Mouse (Mus musculus) WW6 (cell line): ENCODE data around the gene Sdr39u1.
A peak's percentile ranks its signal among the peaks of the same experiment; 100 is the strongest.

Experiments
- DNase-seq: peaks from one replicate; pipeline ENCODE4 v3.0.0-alpha.2; 2013; ENCODE audit warnings: low read depth, low spot score

The Sdr39u1 gene

DNA sequence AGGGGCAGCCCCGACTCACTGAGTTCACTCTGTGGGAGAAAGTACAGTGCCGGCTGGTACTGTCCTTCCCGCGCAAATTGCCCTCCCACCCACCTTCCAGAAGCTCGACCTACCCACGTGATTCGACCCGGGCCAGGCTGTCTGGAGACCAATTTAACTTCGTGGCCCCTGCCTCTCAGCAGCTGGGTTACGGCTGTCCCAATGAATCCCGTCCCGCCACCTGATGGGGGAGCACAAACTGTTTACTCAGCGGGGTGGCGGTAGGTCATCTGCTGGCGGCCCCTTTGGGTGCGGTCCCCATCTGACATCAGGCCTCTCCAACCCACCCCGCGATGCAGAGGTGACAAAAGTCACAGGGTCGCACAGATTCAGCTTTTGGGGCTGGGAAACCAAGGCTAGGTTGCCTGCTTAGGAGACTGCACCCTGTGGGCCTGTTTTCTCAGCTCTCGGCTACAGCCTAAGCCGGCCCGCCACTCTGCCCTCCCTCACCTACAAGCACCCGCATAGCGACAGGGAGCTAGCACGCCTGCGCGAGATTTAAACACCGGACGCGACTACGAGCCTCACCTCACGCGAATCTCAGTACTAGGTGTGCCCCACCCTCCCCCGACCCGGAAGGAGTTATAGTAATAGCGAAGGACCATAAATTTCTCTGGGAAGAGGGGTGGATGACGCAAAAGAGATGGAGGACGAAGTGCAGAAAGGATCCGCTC lies at the start of gene Sdr39u1:
Gene Sdr39u1 (minus strand): TSS at position 593 of the 713 bp plus-strand sequence.
- peak; percentile 73 for DNase-seq

DNA sequence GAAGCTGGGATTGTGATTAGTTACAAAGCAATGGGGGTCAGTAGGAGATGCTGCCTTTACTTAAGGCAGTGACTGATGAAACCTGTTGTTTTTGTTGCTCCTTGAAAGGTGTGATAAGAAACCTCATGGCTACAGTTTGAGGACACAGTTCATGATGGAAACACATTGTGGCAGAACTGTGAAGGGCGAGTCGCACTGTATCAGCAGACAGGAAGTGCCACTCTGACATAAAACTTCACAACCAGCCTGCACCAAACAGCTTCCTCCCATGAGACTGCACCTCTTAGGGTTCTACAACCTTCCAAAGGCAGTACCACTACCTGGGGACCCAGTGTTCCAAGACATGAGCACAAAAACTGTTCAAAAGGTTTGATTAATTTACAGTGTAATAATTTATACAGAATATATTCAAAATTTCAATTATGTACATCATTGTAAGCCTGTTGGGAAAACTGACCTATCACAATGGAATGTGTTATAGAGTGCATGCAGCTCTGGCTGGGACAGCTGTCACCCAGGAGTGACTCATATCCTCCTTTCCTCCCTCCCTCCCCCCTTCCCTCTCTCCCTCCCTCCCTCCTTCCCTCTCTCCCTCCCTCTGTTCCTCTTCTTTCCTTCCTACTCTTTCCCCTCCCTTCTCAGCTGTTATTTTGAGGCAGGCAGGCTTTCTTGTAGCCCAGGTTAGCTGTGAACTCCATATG lies 46.3 kb upstream of the Sdr39u1 start:
- no peak for DNase-seq

DNA sequence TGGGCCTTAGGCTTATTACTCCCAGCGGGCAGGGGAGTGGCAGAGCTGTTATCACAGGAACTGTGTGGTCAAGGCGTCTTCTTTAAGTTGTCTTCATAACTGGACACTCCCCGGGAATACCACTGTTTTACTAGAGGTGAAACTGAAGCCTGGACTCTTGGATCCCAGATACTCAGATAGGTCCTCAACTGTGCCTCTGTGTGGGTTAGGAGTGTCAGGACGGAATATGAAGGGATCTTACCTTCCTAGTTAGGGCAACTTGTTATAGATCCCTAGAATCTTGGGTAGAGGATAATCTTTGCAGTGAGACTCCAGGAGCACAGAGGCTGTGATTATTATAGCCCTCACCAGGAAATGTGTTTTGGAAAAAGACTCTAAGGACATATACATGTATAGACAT lies 44.5 kb upstream of the Sdr39u1 start, which contains the start of gene Cma1:
Gene Cma1 (minus strand): TSS at position 101 of the 400 bp plus-strand sequence.
- no peak for DNase-seq

DNA sequence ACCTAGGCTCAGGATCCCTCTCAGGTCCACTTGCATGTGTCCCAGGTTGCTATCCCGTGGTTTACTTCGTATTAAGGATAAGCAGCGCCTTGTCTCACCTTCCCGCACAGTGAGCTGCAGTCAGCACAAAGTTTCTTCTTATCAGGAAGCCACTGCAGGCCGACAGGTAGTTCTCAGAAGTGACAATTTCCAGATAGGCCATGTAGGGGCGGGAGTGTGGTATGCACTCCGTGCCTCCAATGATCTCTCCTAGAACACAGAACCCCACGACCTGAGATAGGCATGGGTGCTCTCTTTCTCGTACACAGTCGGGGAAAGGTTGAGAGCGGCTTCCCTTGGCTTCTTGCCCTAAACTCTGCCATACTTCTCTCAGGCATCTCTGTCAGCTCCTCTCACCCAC lies 43.5 kb upstream of the Sdr39u1 start:
- no peak for DNase-seq

DNA sequence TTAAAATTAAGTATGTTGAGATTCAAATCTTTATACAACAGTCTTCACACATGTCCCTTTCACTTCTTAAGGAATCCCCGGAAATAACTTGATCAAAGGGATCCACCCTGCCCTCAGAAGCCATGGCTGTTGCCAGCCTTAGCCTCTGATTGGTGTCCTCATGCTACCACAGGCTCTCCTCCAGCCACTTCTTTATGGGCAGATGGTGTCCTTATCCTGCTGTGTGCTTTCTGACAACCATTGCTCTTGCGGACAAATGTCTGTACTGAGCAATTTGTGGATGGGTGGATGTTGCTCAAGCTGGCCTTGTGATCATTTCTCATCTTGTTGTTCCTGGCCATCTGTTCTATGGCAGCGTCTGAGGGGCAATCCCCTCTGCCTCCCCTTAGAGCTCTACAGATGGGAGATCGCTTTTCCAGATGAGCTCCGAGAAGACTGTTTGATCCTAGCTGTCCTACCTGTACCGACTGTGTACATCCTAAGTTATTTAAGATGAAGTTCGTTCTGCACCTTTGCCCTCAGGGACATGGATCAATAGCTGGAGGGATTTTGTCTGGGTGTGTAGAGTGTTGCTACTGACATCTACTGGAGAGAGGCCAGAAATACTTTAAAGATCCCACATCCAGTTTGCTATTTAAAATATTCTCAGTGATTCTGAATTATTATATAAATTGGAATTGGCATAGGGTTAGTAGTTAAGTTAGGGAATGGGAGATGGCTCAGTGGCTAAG lies 40.1 kb upstream of the Sdr39u1 start:
- DNase-seq, result no peak

GRCm38 (mm10) chr14:55933586-55933985 lies 33.5 kb upstream of the Sdr39u1 start:
- no peak for DNase-seq

DNA sequence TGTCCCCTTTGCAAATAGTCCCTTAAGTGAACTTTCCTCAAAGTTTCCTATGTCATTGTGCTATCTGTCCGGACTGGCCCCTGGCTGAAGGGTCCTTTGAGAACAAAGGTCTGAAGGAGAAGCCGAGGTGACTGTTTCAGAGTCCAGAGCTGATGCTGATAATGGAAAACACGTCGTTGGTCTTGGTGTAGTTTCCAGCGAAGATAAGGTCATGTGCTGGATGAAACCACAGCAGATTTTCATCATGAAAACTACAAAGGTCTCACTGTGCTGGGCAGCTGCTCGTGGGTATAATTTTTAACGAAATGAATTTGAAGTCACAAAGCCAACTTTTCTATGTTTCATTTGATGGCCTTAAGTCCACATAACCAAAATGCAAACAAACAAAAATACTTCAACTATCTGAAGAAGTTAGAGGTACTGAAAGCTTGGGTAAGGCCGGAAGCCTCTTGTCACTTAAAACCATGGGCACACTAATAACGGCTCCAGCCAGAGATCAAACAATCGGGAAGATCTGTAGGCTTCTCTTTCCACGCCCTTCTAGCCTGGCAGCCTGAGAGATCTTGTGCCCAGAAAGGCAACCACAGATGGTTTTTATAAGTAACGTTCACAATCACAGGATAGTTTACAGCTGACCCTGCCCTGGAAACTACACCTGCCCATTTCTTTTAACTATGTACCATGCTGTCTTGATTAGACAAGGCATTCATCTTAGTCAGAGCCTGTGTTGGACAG lies 29.3 kb upstream of the Sdr39u1 start:
- no peak for DNase-seq

DNA sequence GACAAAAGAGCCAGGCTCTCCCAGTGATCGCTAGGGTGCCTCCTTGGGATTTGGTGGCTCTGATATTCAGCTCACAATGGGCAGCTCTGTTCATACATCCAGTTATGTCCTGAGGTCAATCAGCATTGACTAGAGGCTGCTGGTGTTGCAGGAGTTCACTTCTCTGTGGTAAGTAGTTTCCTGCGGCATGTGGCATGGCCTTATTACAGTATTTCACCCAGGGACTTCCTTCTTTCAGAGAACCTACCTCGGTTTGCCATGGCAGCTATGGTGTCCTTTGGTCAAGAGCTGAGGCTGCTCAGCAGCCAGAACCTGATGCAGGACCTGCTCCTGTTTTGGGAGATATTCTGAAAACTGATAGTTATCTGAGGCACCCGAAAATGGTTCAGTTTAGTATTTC lies 26.8 kb upstream of the Sdr39u1 start:
- no peak for DNase-seq

DNA sequence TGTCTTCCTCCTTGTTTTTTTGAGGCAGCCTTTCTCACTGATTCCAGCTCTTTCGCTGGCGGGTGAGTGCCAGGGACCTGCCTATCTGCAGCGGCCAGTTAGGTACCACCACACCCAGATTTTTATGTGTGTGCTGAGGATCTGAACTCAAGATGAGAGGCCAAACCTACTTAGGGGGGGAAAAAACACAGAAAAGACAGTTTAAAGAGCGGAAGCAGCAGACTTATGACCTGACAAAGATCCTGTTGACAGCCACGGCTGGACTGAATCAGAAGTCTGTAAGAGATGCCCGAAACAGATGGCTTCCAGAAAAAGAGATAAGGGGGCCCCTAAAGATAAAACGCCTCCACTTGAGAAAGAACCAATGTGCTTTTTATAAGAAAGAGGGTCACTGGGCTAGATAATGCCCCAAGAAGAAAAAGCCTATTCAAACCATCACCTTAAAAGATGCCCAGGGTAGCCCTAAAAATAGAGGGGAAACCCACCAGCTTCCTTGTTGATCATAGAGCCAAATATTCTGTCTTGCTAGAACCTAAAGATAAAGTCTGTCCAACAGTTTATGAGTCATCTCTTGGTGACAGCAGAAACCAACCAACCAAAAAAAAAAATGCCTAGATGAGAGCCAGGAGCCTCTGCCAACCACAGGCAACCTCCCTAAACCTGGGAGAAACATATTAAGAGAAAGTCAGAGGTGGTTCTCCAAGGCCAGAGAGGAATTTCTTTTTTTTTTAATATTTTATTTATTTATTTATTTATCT lies 22.6 kb upstream of the Sdr39u1 start:
- DNase-seq, result no peak

- peak; percentile 45 for DNase-seq
Observed at GRCm38 (mm10) chr14:55918240-55919082, 18.4 kb upstream of the Sdr39u1 start.

DNA sequence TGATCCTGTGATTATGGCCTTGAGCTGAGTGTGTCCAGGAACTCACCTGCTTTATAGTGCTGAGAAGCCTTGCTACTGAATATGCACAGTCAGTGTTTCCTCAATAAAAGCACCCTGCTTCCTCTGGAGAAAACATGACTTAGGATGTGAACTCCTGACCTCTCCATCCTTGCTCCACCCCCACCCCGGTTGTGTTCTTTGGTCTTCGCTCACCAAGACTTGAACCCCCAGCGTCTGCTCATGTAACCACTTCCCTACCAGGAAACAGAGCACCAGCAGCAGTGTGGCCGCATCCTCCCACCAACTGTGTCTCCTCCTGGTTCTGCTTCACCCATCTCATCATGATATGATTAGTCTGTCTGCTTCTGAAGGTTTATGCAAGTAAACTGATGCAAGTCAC lies 13.3 kb upstream of the Sdr39u1 start:
- no peak for DNase-seq

DNA sequence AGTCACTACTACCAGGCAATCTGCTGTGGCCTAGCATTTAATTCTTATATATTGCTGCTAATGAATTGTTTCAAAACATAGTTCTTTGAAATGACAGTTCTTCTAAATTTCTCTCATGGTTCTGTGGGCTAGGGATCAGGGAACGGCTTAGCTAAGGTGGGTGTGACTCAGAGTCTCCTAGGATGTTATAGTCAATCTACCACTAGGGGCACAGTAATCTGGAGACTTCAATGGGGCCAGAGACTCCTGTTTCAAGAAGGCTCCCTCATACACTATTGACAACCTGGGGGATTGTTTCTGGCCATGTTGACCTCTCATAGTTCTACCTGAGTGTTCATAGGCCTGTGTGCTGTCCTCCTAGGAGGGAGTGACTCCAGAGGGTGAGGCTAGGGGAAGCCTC lies 5.4 kb upstream of the Sdr39u1 start:
- no peak for DNase-seq

- DNase-seq, result no peak
Observed at GRCm38 (mm10) chr14:55900414-55900755, 292 bp upstream of the Sdr39u1 start.

DNA sequence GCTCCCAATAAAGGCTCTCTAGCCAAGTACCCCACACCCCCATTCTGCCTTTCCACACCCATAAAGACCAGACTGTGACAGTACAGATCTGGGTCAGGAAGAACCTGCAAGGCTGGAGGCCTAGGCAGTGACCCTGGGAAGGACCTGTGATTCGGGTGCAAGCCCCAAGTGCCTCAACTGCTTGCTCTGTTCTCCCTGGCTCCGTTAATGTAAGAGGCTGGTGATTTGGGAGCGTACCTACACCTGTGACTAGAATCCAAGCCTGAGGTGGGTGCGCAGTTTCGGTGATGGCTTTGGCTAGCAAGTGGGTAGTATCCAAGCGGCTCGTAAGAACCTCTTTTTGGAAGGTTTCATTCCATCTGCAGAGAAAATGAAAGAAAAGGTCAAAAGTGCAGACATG lies 1.1 kb downstream of the Sdr39u1 start:
- DNase-seq, result no peak

- DNase-seq, result no peak
Observed at GRCm38 (mm10) chr14:55897671-55898070, 2.4 kb downstream of the Sdr39u1 start.

DNA sequence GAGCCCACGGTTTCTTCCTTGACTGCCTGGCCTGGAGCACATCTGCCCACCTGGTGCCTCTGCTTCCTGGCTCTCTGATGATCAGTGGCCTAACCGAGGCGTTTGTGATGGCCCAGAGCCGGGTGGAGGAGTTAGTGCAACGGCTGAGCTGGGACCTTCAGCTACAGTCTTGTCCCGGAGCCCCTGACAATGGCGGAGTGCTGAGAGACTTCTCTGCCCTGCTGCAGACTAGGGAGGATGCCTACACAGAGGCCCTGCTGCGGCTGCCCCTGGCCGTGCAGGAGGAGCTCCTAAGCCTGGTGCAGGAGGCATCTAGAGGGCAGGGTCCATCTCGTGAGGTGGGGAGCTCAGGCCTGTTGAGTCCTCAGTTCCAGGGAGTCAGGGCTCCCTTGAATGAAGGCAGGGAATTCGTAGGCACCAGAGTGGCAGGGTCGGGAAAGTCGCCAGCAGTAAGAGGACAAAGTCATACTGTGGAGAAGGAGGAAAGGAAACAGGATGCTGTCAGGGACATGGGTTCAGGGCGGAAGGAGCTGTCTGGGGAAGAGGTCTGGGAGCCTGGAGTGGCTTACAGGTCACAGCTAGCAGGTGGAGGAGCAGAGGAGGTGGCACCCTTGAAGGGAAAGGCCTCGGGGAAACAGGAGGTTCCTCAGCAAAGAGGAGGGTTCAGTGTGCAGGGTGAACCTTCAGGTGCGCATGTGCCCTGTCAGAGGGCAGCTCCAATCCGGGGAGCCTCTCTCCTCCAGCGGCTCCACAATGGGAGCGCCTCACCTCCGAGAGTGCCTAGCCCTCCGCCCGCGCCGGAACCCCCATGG lies 13.3 kb downstream of the Sdr39u1 start:
- DNase-seq, result no peak

DNA sequence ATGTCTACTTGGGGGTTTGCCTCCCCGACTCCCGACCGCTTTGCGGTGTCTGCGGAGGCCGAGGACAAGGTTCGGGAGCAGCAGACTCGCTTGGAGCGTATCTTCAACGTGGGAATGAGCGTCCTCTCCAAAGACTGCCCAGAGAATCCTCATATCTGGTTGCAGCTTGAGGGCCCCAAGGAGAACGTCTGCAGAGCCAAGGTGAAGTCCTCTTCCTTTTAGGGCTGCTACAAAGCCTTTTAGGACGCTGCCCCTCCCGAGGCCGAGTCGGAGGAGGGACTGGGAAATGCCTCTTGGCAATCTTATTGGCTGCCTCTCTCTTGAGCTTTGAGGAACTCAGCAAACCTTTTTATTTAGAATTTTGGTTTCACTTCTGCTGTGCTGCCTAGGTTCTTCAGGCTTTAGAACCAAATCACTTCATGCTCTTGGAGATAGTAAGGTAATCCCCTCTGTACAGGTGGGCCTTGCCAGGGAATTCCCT lies 14.3 kb downstream of the Sdr39u1 start:
- DNase-seq, result no peak

- no peak for DNase-seq
Observed at GRCm38 (mm10) chr14:55885114-55885790, 14.8 kb downstream of the Sdr39u1 start.

DNA sequence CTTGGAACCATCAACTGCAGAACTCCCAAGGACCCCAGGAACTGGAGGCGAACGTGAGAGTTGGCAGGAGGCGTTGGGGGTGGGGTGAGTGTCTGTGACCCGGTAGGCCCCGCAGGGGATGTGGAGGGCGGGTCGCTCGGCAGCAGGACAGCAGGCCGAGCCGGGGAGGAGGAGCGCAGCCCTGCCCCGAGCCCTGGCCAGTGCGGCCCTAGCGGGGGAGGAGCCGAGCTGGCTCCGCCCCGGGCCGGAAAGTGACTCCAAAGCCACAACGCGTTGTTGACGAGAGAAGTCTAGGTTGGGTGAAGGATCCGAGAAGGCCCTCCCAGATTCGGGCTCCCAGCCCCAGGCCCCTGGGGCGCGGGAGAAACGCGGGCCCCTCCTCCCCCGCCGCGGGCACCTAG lies 15.4 kb downstream of the Sdr39u1 start, which contains the start of gene Khnyn:
Gene Khnyn (plus strand): TSS at position 235 of the 401 bp plus-strand sequence.
- peak; percentile 72 for DNase-seq
